Mouse (Mus musculus) c-Kit-negative CD71-positive TER-119-positive erythroid progenitor cells, embryonic 14.5 days (primary cell): Measurements from ENCODE around the gene Lrg1.
"Not testable (repeated sequence)": the region's sequence is repeated elsewhere in the genome, so short reads cannot be mapped to it uniquely, and the experiment has no call there.

Experiments used
- DNase-seq: peaks from one replicate; pipeline ENCODE4 v3.0.0-alpha.2; 2013; ENCODE audit warnings: low read depth, low spot score

Lrg1 gene

GRCm38 (mm10) chr17:56109219-56110051 is 12.4 kb downstream of the Lrg1 start, which contains the start of gene Plin4:
Gene Plin4, minus strand, starts transcription at chr17:56109803.
- DNase-seq, result no peak

GRCm38 (mm10) chr17:56108334-56109044 is 13.3 kb downstream of the Lrg1 start:
- DNase-seq, result no peak

- DNase-seq, result no peak
Measured at GRCm38 (mm10) chr17:56107736-56108135, 14.1 kb downstream of the Lrg1 start.

- DNase-seq, result no peak
Measured at GRCm38 (mm10) chr17:56106981-56107380, 14.8 kb downstream of the Lrg1 start.

GRCm38 (mm10) chr17:56106436-56106835 is 15.4 kb downstream of the Lrg1 start:
- DNase-seq, result not testable (repeated sequence)

- not testable (repeated sequence) for DNase-seq
Measured at GRCm38 (mm10) chr17:56104821-56105220, 17.0 kb downstream of the Lrg1 start.

- no peak for DNase-seq
Measured at GRCm38 (mm10) chr17:56103465-56104285, 18.1 kb downstream of the Lrg1 start.

- DNase-seq, result no peak
Measured at GRCm38 (mm10) chr17:56102927-56103326, 18.9 kb downstream of the Lrg1 start.

- no peak for DNase-seq
Measured at GRCm38 (mm10) chr17:56102158-56102557, 19.6 kb downstream of the Lrg1 start.

GRCm38 (mm10) chr17:56100811-56101210 is 21.0 kb downstream of the Lrg1 start:
- no peak for DNase-seq

- DNase-seq, result no peak
Measured at GRCm38 (mm10) chr17:56098711-56099572, 22.9 kb downstream of the Lrg1 start.

- no peak for DNase-seq
Measured at GRCm38 (mm10) chr17:56098180-56098579, 23.6 kb downstream of the Lrg1 start.

GRCm38 (mm10) chr17:56096883-56097282 is 24.9 kb downstream of the Lrg1 start:
- DNase-seq, result no peak

- no peak for DNase-seq
Measured at GRCm38 (mm10) chr17:56092794-56093193, 29.0 kb downstream of the Lrg1 start.

- DNase-seq, result no peak
Measured at GRCm38 (mm10) chr17:56092312-56092711, 29.5 kb downstream of the Lrg1 start.

- no peak for DNase-seq
Measured at GRCm38 (mm10) chr17:56080781-56081585, 40.8 kb downstream of the Lrg1 start.

GRCm38 (mm10) chr17:56079921-56080320 is 41.9 kb downstream of the Lrg1 start:
- peak; percentile 16 for DNase-seq

GRCm38 (mm10) chr17:56078880-56079795 is 42.7 kb downstream of the Lrg1 start, which contains the start of gene Hdgfl2:
Gene Hdgfl2, plus strand, starts transcription at chr17:56079634.
- peak; percentile 100 for DNase-seq

- not testable (repeated sequence) for DNase-seq
Measured at GRCm38 (mm10) chr17:56078361-56078760, 43.4 kb downstream of the Lrg1 start.
